Mouse (Mus musculus) intestine, embryonic 16.5 days (tissue): ENCODE measurements around the gene Zfp950. TPM values are rescaled to one million over a fixed set of nuclear protein-coding genes. Genes with fewer than 3 reads are reported as not detected.
A peak's percentile ranks its signal among the peaks of the same experiment; 100 is the strongest.
"Not testable (repeated sequence)": the region's sequence is repeated elsewhere in the genome, so short reads cannot be mapped to it uniquely, and the experiment has no call there.

Experiments used
- ATAC-seq: fragments of 200-750 bp; cut with Nextera tagmentation; 2 replicates; pipeline ENCODE4 v1.8.0; 2017; ENCODE audit warnings: moderate TSS enrichment, moderate library complexity
- H3K27ac ChIP-seq: fragments of 300-500 bp; sonication (generic); 2 replicates; pipeline ENCODE4 v1.5.1; 2014; ENCODE audit warnings: mild to moderate bottlenecking, low read length
- H3K27me3 ChIP-seq: fragments of 300-500 bp; sonication (generic); replicated peaks from 2 replicates; pipeline ENCODE4 v1.6.1; 2014; ENCODE audit warnings: low read length, control low read depth, mixed read lengths; ENCODE audit not compliant: control insufficient read depth, insufficient read depth
- H3K36me3 ChIP-seq: fragments of 300-500 bp; sonication (generic); 2 replicates; pipeline ENCODE4 v1.6.1; 2014; ENCODE audit warnings: low read length, control low read depth; ENCODE audit not compliant: control insufficient read depth, insufficient read depth
- H3K4me1 ChIP-seq: fragments of 300-500 bp; sonication (generic); 2 replicates; pipeline ENCODE4 v1.6.1; 2014; ENCODE audit warnings: low read length, control low read depth, mixed read lengths; ENCODE audit not compliant: control insufficient read depth, insufficient read depth
- H3K4me2 ChIP-seq: fragments of 300-500 bp; sonication (generic); 2 replicates; pipeline ENCODE4 v1.6.1; 2014; ENCODE audit warnings: low read depth, low read length, control low read depth
- H3K4me3 ChIP-seq: fragments of 300-500 bp; sonication (generic); 2 replicates; pipeline ENCODE4 v1.5.1; 2014; ENCODE audit warnings: mild to moderate bottlenecking, low read length
- H3K9ac ChIP-seq: fragments of 300-500 bp; sonication (generic); 2 replicates; pipeline ENCODE4 v1.6.1; 2014; ENCODE audit warnings: low read depth, low read length
- H3K9me3 ChIP-seq: fragments of 300-500 bp; sonication (generic); 2 replicates; pipeline ENCODE4 v1.6.1; 2016; ENCODE audit warnings: low read length, control low read depth; ENCODE audit not compliant: control insufficient read depth
- WGBS: fragments of 180-500 bp; shearing (Covaris S2); extraction: QIAGEN DNeasy Blood & Tissue Kit; methylation state at CpG from one replicate; pipeline ENCODE4 v1.1.7; 2014; 5-methylcytosine and 5-hydroxymethylcytosine counted together
- polyA plus RNA-seq: library from polyadenylated mRNA; unstranded; fragments of >200 nt; fragmentation: Nextera tagmentation; extraction: Ambion mirVana; gene quantifications from 2 replicates; pipeline ENCODE4 v1.2.1, GENCODE M21; 2015

Zfp950 gene
- 31.1 and 34.2 TPM in 2 replicates for polyA plus RNA-seq

- Histone ChIP-seq H3K4me3 (peak within 1 kb of the TSS; percentile 88), H3K36me3 (no peaks in the 10 kb centered on the region), H3K9ac (peak within 1 kb of the TSS; percentile 87), H3K27me3 (no peaks in the 10 kb centered on the region), H3K4me2 (peak within 1 kb of the TSS; percentile 61), H3K4me1 (peaks cover 6% of the 10 kb centered on the region), H3K9me3 (no peaks in the 10 kb centered on the region), H3K27ac (peak within 1 kb of the TSS; percentile 76)
- peak; percentile 100 for ATAC-seq
- WGBS, result under 1% methylated on average over 18 of the region's 18 CpGs
These were observed at the start of gene Zfp950 for GRCm38 (mm10) chr19:61140342-61141206. Gene Zfp950 (minus strand): TSS chr19:61140840.

GRCm38 (mm10) chr19:61183590-61183989 lies 43.0 kb upstream of the Zfp950 start, which contains the start of gene Gm6020:
Gene Gm6020 (plus strand): TSS chr19:61183890.
- 85% methylated on average over 2 of the region's 2 CpGs for WGBS
- not testable (repeated sequence) for H3K27me3 ChIP-seq, H3K4me2 ChIP-seq, H3K27ac ChIP-seq, H3K4me1 ChIP-seq, H3K9me3 ChIP-seq, H3K36me3 ChIP-seq, ATAC-seq, H3K9ac ChIP-seq, H3K4me3 ChIP-seq

GRCm38 (mm10) chr19:61175756-61176324 lies 35.2 kb upstream of the Zfp950 start, which contains the start of gene Gm7102:
Gene Gm7102 (minus strand): TSS chr19:61176309.
- 0 out of 2 replicates have a peak, but pooled peaks have one; percentile 40 for ATAC-seq
- H3K9ac ChIP-seq, result peak within 1 kb of the TSS; percentile 65
- 25% methylated on average over 39 of the region's 39 CpGs for WGBS

GRCm38 (mm10) chr19:61151701-61152420 lies 11.2 kb upstream of the Zfp950 start:
- no peaks in the 10 kb centered on the region for H3K36me3 ChIP-seq
- H3K27me3 ChIP-seq, result no peaks in the 10 kb centered on the region
- ATAC-seq, result peak; percentile 88
- H3K9me3 ChIP-seq, result no peaks in the 10 kb centered on the region
- H3K4me1 ChIP-seq, result no peaks in the 10 kb centered on the region; the same call in 1 of the 2 replicates
- peak overlapping the region; percentile 44 for H3K4me3 ChIP-seq
- peak overlapping the region; percentile 78 for H3K4me2 ChIP-seq
- H3K9ac ChIP-seq, result peak overlapping the region; percentile 66
- peak overlapping the region; percentile 68 for H3K27ac ChIP-seq
- 5% methylated on average over 27 of the region's 27 CpGs for WGBS

More at GRCm38 (mm10) chr19:61175756-61176324, 35.2 kb upstream of the Zfp950 start, which contains the start of gene Gm7102:
- Histone ChIP-seq H3K27me3 (no peaks in the 10 kb centered on the region), H3K27ac (no peak within 1 kb of the TSS), H3K4me1 (no peaks in the 10 kb centered on the region), H3K4me2 (peak within 1 kb of the TSS; percentile 52), H3K4me3 (peak within 1 kb of the TSS; percentile 42), H3K36me3 (no peaks in the 10 kb centered on the region), H3K9me3 (no peaks in the 10 kb centered on the region)

- peak overlapping the region; percentile 68 for H3K27ac ChIP-seq
- H3K4me3 ChIP-seq, result peak overlapping the region; percentile 44
These were observed 10.7 kb upstream of the Zfp950 start for GRCm38 (mm10) chr19:61151372-61151700.

GRCm38 (mm10) chr19:61141299-61141698 lies 659 bp upstream of the Zfp950 start:
- 22% methylated on average over 4 of the region's 4 CpGs for WGBS
- ATAC-seq, result peak; percentile 6; the same call in 1 of the 2 replicates
- H3K4me3 ChIP-seq, result peak overlapping the region; percentile 88
- H3K9ac ChIP-seq, result peak overlapping the region; percentile 60
- H3K4me1 ChIP-seq, result peaks cover 6% of the 10 kb centered on the region
- peak overlapping the region; percentile 66 for H3K27ac ChIP-seq
- no peaks in the 10 kb centered on the region for H3K9me3 ChIP-seq
- no peaks in the 10 kb centered on the region for H3K27me3 ChIP-seq
- no peaks in the 10 kb centered on the region for H3K36me3 ChIP-seq
- peak overlapping the region; percentile 60 for H3K4me2 ChIP-seq

More at GRCm38 (mm10) chr19:61151372-61151700, 10.7 kb upstream of the Zfp950 start:
- no peaks in the 10 kb centered on the region for H3K9me3 ChIP-seq
- 8% methylated on average over 8 of the region's 8 CpGs for WGBS
- H3K4me2 ChIP-seq, result peak overlapping the region; percentile 78
- H3K9ac ChIP-seq, result peak overlapping the region; percentile 66
- H3K4me1 ChIP-seq, result no peaks in the 10 kb centered on the region; the same call in 1 of the 2 replicates
- H3K36me3 ChIP-seq, result no peaks in the 10 kb centered on the region
- peak; percentile 97 for ATAC-seq
- no peaks in the 10 kb centered on the region for H3K27me3 ChIP-seq

- Histone ChIP-seq H3K9me3 (no peaks in the 10 kb centered on the region), H3K27me3 (no peaks in the 10 kb centered on the region), H3K4me1 (peaks cover 6% of the 10 kb centered on the region), H3K27ac (no peak overlapping the region), H3K4me3 (no peak overlapping the region), H3K4me2 (no peak overlapping the region), H3K9ac (no peak overlapping the region), H3K36me3 (no peaks in the 10 kb centered on the region)
- no peak for ATAC-seq
These were observed 2.0 kb downstream of the Zfp950 start for GRCm38 (mm10) chr19:61138655-61139054.

- H3K4me1 ChIP-seq, result no peaks in the 10 kb centered on the region
- H3K27me3 ChIP-seq, result no peaks in the 10 kb centered on the region
- WGBS, result 92% methylated on average over 10 of the region's 10 CpGs
- ATAC-seq, result no peak
- H3K9ac ChIP-seq, result no peak overlapping the region
- no peak overlapping the region for H3K27ac ChIP-seq
- H3K9me3 ChIP-seq, result no peaks in the 10 kb centered on the region
- no peak overlapping the region for H3K4me3 ChIP-seq
- no peaks in the 10 kb centered on the region for H3K36me3 ChIP-seq
- H3K4me2 ChIP-seq, result no peak overlapping the region
These were observed 9.5 kb downstream of the Zfp950 start for GRCm38 (mm10) chr19:61131096-61131495.

- Histone ChIP-seq H3K4me1 (no peaks in the 10 kb centered on the region), H3K9me3 (0 out of 2 replicates have a peak, but pooled peaks cover 3% of the 10 kb centered on the region), H3K36me3 (no peaks in the 10 kb centered on the region), H3K4me3 (no peak overlapping the region), H3K27me3 (no peaks in the 10 kb centered on the region), H3K27ac (no peak overlapping the region), H3K4me2 (no peak overlapping the region), H3K9ac (no peak overlapping the region)
- 66% methylated on average over 2 of the region's 2 CpGs for WGBS
- no peak for ATAC-seq
These were observed 30.5 kb downstream of the Zfp950 start for GRCm38 (mm10) chr19:61110184-61110583.
